Mouse (Mus musculus) hindbrain, embryonic 16.5 days (tissue): ENCODE data around the gene Xk. TPM values are rescaled to one million over a fixed set of nuclear protein-coding genes. Genes with fewer than 3 reads are reported as not detected.

Source experiments
- polyA plus RNA-seq: library from polyadenylated mRNA; unstranded; fragments of >200 nt; fragmentation: Nextera tagmentation; extraction: Ambion mirVana; gene quantifications from 2 replicates; pipeline ENCODE4 v1.2.1, GENCODE M21; 2015

Xk gene
- polyA plus RNA-seq, 1 experiment from 2014 or later: 5.7 TPM

Other genes starting within 250 kb of the Xk start
- gene Fthl17e, start 239.3 kb upstream of the Xk start, polyA plus RNA-seq: not detected in 2 replicates
- gene Fthl17f, start 209.7 kb upstream of the Xk start, polyA plus RNA-seq: not detected in 2 replicates
- not detected in 2 replicates for gene 4930402K13Rik, start 168.2 kb upstream of the Xk start, polyA plus RNA-seq
- gene Lancl3, start 72.9 kb upstream of the Xk start, polyA plus RNA-seq: 4.9 and 5.2 TPM in 2 replicates
- not detected in 2 replicates for gene Gm14862, start 15.9 kb upstream of the Xk start, polyA plus RNA-seq
- gene H2al1m, start 11.0 kb downstream of the Xk start, polyA plus RNA-seq: 0.43 TPM in 1 of 2 replicates, not detected in the other
- gene H2al1k, start 77.9 kb downstream of the Xk start, polyA plus RNA-seq: not detected in 2 replicates
- gene Cybb, start 215.0 kb downstream of the Xk start, polyA plus RNA-seq: 0.64 and 0.70 TPM in 2 replicates